Mouse (Mus musculus): Measurements from ENCODE around the gene C130074G19Rik.
A peak's percentile ranks its signal among the peaks of the same experiment; 100 is the strongest.

DNA sequence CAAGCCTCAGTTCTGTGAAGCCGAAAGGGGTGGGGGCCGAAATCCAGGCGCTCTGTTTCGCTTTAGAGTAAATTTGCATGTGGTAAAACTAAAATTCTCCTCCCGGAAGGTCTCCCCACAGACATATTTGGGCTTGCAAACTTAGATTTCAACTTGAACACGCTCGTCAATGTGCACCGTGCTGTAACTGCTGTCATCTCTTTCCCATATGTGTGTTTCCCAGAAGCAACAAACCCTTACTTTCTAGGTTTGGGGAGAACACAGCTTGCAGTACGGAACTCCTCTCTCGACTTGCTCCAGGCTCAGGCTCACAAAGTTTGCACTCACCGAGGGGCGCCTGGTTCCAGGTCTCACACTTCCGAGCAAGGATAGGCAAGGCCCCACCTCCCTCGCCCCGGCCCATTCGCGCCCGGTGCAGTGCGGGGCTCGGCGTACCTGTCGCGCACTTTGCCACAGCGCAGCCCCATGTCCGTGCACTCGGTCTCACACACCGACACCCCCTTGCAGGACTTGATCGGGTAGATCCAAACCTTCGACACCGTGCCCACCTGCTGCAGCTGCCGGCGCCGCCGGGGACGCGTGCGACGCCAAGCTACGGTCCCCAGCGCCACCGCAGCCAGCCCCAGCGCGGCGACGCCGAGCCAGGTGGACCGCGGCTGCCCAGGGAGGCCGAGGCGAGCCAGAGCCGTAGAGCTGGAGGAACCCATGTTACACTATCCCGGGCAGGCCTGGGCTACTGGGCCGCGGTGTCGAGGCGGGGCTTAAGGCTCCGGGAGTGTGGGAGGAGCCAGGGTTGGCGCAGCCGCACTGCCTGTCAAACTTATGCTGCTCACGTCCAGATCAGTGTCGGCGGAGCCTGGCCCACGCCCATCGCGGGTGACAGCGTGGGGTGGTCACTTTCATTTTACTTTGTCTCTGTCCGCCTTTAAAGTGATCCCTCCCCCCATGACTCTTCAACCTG, 37.6 kb downstream of the C130074G19Rik start:
- peak; percentile 81 for TF ChIP-seq POLR2A (IDR thresholded peaks at IDR 0.05; ENCODE audit: insufficient read depth, low read depth, low read length)
- TF ChIP-seq CTCF (IDR thresholded peaks at IDR 0.05; ENCODE audit: insufficient read depth, low read depth, low read length), result no peak
